Mouse (Mus musculus): Measurements from ENCODE around the gene Vmn2r20.
"Not testable (repeated sequence)": the region's sequence is repeated elsewhere in the genome, so short reads cannot be mapped to it uniquely, and the experiment has no call there.

- not testable (repeated sequence) for TF ChIP-seq CTCF (IDR thresholded peaks at IDR 0.05; ENCODE audit: borderline replicate concordance, insufficient read depth, low read depth, low read length); POLR2A (IDR thresholded peaks at IDR 0.05; ENCODE audit: borderline replicate concordance, insufficient read depth, low read length)
Observed at GRCm38 (mm10) chr6:123406918-123407665, 10.8 kb downstream of the Vmn2r20 start.
